Comparison of ENCODE assay signal across 7 mouse cellular contexts in genomic region chr15:80132452-80132851, GRCm38 (mm10). TPM values are rescaled to one million over a fixed set of nuclear protein-coding genes. Genes with fewer than 3 reads are reported as not detected.
DNase-seq lines count a peak whose midpoint lies in the region; ATAC-seq and TF ChIP-seq lines count a peak whose summit lies in the region.

No protein-coding gene starts in this region.

- TF ChIP-seq POLR2A in limb, embryonic 14.5 days (IDR thresholded peaks at IDR 0.05; ENCODE audit: borderline replicate concordance, extremely low read depth, insufficient read depth, insufficient read length), result no peak

- DNase-seq in lung, embryonic 14.5 days, result peak; percentile 21
- DNase-seq in lung, postnatal 25 days (ENCODE audit: low spot score), result no peak
- no peak for DNase-seq in limb, embryonic 14.5 days (ENCODE audit: low spot score)
- no peak for DNase-seq in thymus, postnatal 14 days
- no peak for DNase-seq in thymus, adult 18-20 months

- H3K4me1 ChIP-seq in lung, embryonic 14.5 days (ENCODE audit: insufficient read depth), result peaks cover 5% of the 10 kb centered on the region; the same call in 1 of the 2 replicates
- peaks cover 22% of the 10 kb centered on the region for H3K4me1 ChIP-seq in forebrain, embryonic 13.5 days
- H3K4me1 ChIP-seq in limb, embryonic 14.5 days (ENCODE audit: control insufficient read depth, insufficient read depth, low read length), result peaks cover 18% of the 10 kb centered on the region
- peaks cover 23% of the 10 kb centered on the region for H3K4me1 ChIP-seq in stomach, embryonic 14.5 days (ENCODE audit: control insufficient read depth, insufficient read depth, low read length)

- no peaks in the 10 kb centered on the region for H3K27me3 ChIP-seq in lung, embryonic 14.5 days (ENCODE audit: insufficient read depth, low read length)
- no peaks in the 10 kb centered on the region for H3K27me3 ChIP-seq in forebrain, embryonic 13.5 days
- no peaks in the 10 kb centered on the region for H3K27me3 ChIP-seq in limb, embryonic 14.5 days (ENCODE audit: control insufficient read depth, insufficient read depth, low read length)
- H3K27me3 ChIP-seq in stomach, embryonic 14.5 days (ENCODE audit: control insufficient read depth, insufficient read depth, low read length), result no peaks in the 10 kb centered on the region

- TF ChIP-seq CTCF in lung, embryonic 14.5 days (IDR thresholded peaks at IDR 0.05; ENCODE audit: low read depth), result no peak

- H3K9ac ChIP-seq in lung, embryonic 14.5 days, result peak overlapping the region; percentile 84; the same call in 1 of the 2 replicates
- H3K9ac ChIP-seq in forebrain, embryonic 13.5 days, result no peak overlapping the region
- H3K9ac ChIP-seq in limb, embryonic 14.5 days (ENCODE audit: low read depth, low read length, severe bottlenecking), result peak overlapping the region; percentile 92
- peak overlapping the region; percentile 85 for H3K9ac ChIP-seq in stomach, embryonic 14.5 days (replicated peaks; ENCODE audit: low read depth, low read length)

- peak overlapping the region; percentile 73 for H3K4me3 ChIP-seq in lung, embryonic 14.5 days (ENCODE audit: low read depth, low read length)
- peak overlapping the region; percentile 77 for H3K4me3 ChIP-seq in forebrain, embryonic 13.5 days
- H3K4me3 ChIP-seq in limb, embryonic 14.5 days (replicated peaks; ENCODE audit: low read length), result peak overlapping the region; percentile 74
- H3K4me3 ChIP-seq in stomach, embryonic 14.5 days (ENCODE audit: low read depth, low read length), result peak overlapping the region; percentile 68

- H3K36me3 ChIP-seq in lung, embryonic 14.5 days (ENCODE audit: insufficient read depth), result 0 out of 2 replicates have a peak, but pooled peaks cover 7% of the 10 kb centered on the region
- H3K36me3 ChIP-seq in forebrain, embryonic 13.5 days (ENCODE audit: poor library complexity, severe bottlenecking), result peaks cover 14% of the 10 kb centered on the region
- peaks cover 7% of the 10 kb centered on the region; the same call in 1 of the 2 replicates for H3K36me3 ChIP-seq in limb, embryonic 14.5 days (ENCODE audit: control insufficient read depth, insufficient read depth, low read length)
- no peaks in the 10 kb centered on the region for H3K36me3 ChIP-seq in stomach, embryonic 14.5 days (ENCODE audit: control insufficient read depth, insufficient read depth, low read length)

- H3K27ac ChIP-seq in lung, embryonic 14.5 days (ENCODE audit: low read depth), result peak overlapping the region; percentile 99
- H3K27ac ChIP-seq in forebrain, embryonic 13.5 days, result peak overlapping the region; percentile 97; the same call in 1 of the 2 replicates
- H3K27ac ChIP-seq in limb, embryonic 14.5 days (replicated peaks; ENCODE audit: low read depth, low read length), result no peak overlapping the region
- peak overlapping the region; percentile 99; the same call in 1 of the 2 replicates for H3K27ac ChIP-seq in stomach, embryonic 14.5 days (ENCODE audit: low read length)

- no peak for ATAC-seq in lung, embryonic 14.5 days (ENCODE audit: insufficient read depth)
- ATAC-seq in forebrain, embryonic 13.5 days, result peak; percentile 1; the same call in 1 of the 2 replicates
- no peak for ATAC-seq in limb, embryonic 14.5 days (ENCODE audit: low FRiP score, low read depth)
- no peak for ATAC-seq in stomach, embryonic 14.5 days (ENCODE audit: insufficient number of reproducible peaks, insufficient read depth, low FRiP score, low read depth)

- 79% methylated on average over 9 of the region's 9 CpGs for WGBS in lung, embryonic 14.5 days
- 86% methylated on average over 9 of the region's 9 CpGs for WGBS in forebrain, embryonic 13.5 days
- 83% methylated on average over 9 of the region's 9 CpGs for WGBS in limb, embryonic 14.5 days
- 81% methylated on average over 9 of the region's 9 CpGs for WGBS in stomach, embryonic 14.5 days

- no peaks in the 10 kb centered on the region for H3K9me3 ChIP-seq in lung, embryonic 14.5 days (ENCODE audit: low read depth, low read length)
- no peaks in the 10 kb centered on the region for H3K9me3 ChIP-seq in forebrain, embryonic 13.5 days (replicated peaks)
- H3K9me3 ChIP-seq in limb, embryonic 14.5 days (ENCODE audit: control insufficient read depth, low read length), result no peaks in the 10 kb centered on the region
- H3K9me3 ChIP-seq in stomach, embryonic 14.5 days (ENCODE audit: control insufficient read depth, low read depth, low read length), result no peaks in the 10 kb centered on the region

- H3K4me2 ChIP-seq in lung, embryonic 14.5 days, result peak overlapping the region; percentile 73
- H3K4me2 ChIP-seq in forebrain, embryonic 13.5 days, result peak overlapping the region; percentile 93
- peak overlapping the region; percentile 51 for H3K4me2 ChIP-seq in limb, embryonic 14.5 days (replicated peaks; ENCODE audit: low read depth, low read length, severe bottlenecking)
- peak overlapping the region; percentile 92 for H3K4me2 ChIP-seq in stomach, embryonic 14.5 days (replicated peaks; ENCODE audit: low read depth, low read length)

RNA-seq across cellular contexts. Expression of gene Tab1, which starts 0.5 kb away (rescaled TPM):
- 32.5 and 34.2 TPM in 2 replicates for polyA plus RNA-seq in lung, embryonic 14.5 days (2014; fragmentation: Nextera tagmentation; extraction: Ambion mirVana)
- 36.6 and 42.4 TPM in 2 replicates for polyA plus RNA-seq in forebrain, embryonic 13.5 days (2015; fragmentation: Nextera tagmentation; extraction: Ambion mirVana)
- 43.1 and 56.5 TPM in 2 replicates for polyA plus RNA-seq in limb, embryonic 14.5 days (2012; rRNA removed)
- polyA plus RNA-seq in limb, embryonic 14.5 days (2014; fragmentation: Nextera tagmentation; extraction: Ambion mirVana), result 34.6 and 39.4 TPM in 2 replicates
- 32.2 and 34.9 TPM in 2 replicates for polyA plus RNA-seq in stomach, embryonic 14.5 days (2014; fragmentation: Nextera tagmentation; extraction: Ambion mirVana)

RNA-seq across cellular contexts. Expression of gene Rpl3, which starts 40.8 kb away (rescaled TPM):
- polyA plus RNA-seq in lung, embryonic 14.5 days (2014; fragmentation: Nextera tagmentation; extraction: Ambion mirVana), result 1,315 and 1,365 TPM in 2 replicates
- 733 and 735 TPM in 2 replicates for polyA plus RNA-seq in forebrain, embryonic 13.5 days (2015; fragmentation: Nextera tagmentation; extraction: Ambion mirVana)
- 1,074 and 1,569 TPM in 2 replicates for polyA plus RNA-seq in limb, embryonic 14.5 days (2012; rRNA removed)
- polyA plus RNA-seq in limb, embryonic 14.5 days (2014; fragmentation: Nextera tagmentation; extraction: Ambion mirVana), result 1,384 and 1,387 TPM in 2 replicates
- polyA plus RNA-seq in stomach, embryonic 14.5 days (2014; fragmentation: Nextera tagmentation; extraction: Ambion mirVana), result 1,379 and 1,439 TPM in 2 replicates

RNA-seq across cellular contexts. Expression of gene Mgat3, which starts 41.1 kb away (rescaled TPM):
- 6.1 and 7.7 TPM in 2 replicates for polyA plus RNA-seq in lung, embryonic 14.5 days (2014; fragmentation: Nextera tagmentation; extraction: Ambion mirVana)
- polyA plus RNA-seq in forebrain, embryonic 13.5 days (2015; fragmentation: Nextera tagmentation; extraction: Ambion mirVana), result 7.3 and 7.8 TPM in 2 replicates
- polyA plus RNA-seq in limb, embryonic 14.5 days (2012; rRNA removed), result 18.1 and 23.9 TPM in 2 replicates
- 6.7 and 8.0 TPM in 2 replicates for polyA plus RNA-seq in limb, embryonic 14.5 days (2014; fragmentation: Nextera tagmentation; extraction: Ambion mirVana)
- 12.8 and 13.7 TPM in 2 replicates for polyA plus RNA-seq in stomach, embryonic 14.5 days (2014; fragmentation: Nextera tagmentation; extraction: Ambion mirVana)

RNA-seq across cellular contexts. Expression of gene Syngr1, which starts 41.3 kb away (rescaled TPM):
- polyA plus RNA-seq in lung, embryonic 14.5 days (2014; fragmentation: Nextera tagmentation; extraction: Ambion mirVana), result 14.7 and 14.9 TPM in 2 replicates
- 21.5 and 22.8 TPM in 2 replicates for polyA plus RNA-seq in forebrain, embryonic 13.5 days (2015; fragmentation: Nextera tagmentation; extraction: Ambion mirVana)
- 10.8 and 11.0 TPM in 2 replicates for polyA plus RNA-seq in limb, embryonic 14.5 days (2012; rRNA removed)
- 8.3 and 11.5 TPM in 2 replicates for polyA plus RNA-seq in limb, embryonic 14.5 days (2014; fragmentation: Nextera tagmentation; extraction: Ambion mirVana)
- polyA plus RNA-seq in stomach, embryonic 14.5 days (2014; fragmentation: Nextera tagmentation; extraction: Ambion mirVana), result 32.3 and 38.8 TPM in 2 replicates
